Mouse (Mus musculus): Measurements from ENCODE around the gene Mal.

DNA sequence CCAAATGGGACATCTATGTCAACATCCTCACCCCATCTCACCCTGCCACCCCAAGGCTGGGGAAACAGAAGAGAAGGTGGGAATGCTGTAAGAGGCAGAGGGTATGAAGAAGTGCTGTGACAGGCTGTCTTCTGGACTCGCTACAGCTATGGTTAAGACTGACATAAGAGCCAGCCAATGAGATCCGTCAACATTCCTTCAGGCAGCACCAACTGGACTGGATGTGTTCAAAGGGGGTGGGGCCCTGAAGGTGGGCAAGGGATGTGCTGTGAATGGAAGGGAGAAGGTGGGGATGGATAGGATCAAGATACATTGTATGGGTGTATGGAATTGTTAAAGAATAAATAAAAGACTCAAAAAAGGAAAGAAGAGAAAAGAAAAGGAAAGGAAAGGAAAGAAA lies 23.9 kb downstream of the Mal start:
- no peak for TF ChIP-seq CTCF (IDR thresholded peaks at IDR 0.05; ENCODE audit: low read depth, low read length)
- no peak for TF ChIP-seq POLR2A (IDR thresholded peaks at IDR 0.05; ENCODE audit: insufficient read depth, low read length)
- no peak for TF ChIP-seq EP300 (IDR thresholded peaks at IDR 0.05; ENCODE audit: insufficient read depth, low read depth, low read length)
